Mouse (Mus musculus) gastrocnemius, postnatal 4 days (tissue): ENCODE measurements around the gene 4921517D22Rik. TPM values are rescaled to one million over a fixed set of nuclear protein-coding genes. Genes with fewer than 3 reads are reported as not detected.

ENCODE experiments used
- DNase-seq, 2 experiments: peaks; one replicate each; pipeline ENCODE4 v3.0.0; 2021 to 2022; ENCODE audit warnings: low spot score in 2 of 2, mixed read lengths in 2 of 2
- total RNA-seq, 2 experiments: library from RNA; stranded (reverse); gene quantifications; 2 replicates each; pipeline ENCODE4 v1.2.3; 2021

Gene 4921517D22Rik
- total RNA-seq, 2 experiments from 2014 or later, result not detected

GRCm38 (mm10) chr13:59691478-59691877, 2.4 kb downstream of the 4921517D22Rik start:
- DNase-seq, result no peak

- DNase-seq, result no peak
Observed at GRCm38 (mm10) chr13:59690576-59690975, 3.3 kb downstream of the 4921517D22Rik start.

- DNase-seq, result no peak
Observed at GRCm38 (mm10) chr13:59689843-59690242, 4.1 kb downstream of the 4921517D22Rik start.

GRCm38 (mm10) chr13:59689313-59689712, 4.6 kb downstream of the 4921517D22Rik start:
- DNase-seq, result no peak

- DNase-seq, result no peak
Observed at GRCm38 (mm10) chr13:59688338-59688770, 5.6 kb downstream of the 4921517D22Rik start.

- DNase-seq, result no peak
Observed at GRCm38 (mm10) chr13:59685236-59685635, 8.7 kb downstream of the 4921517D22Rik start.

- DNase-seq, result no peak
Observed at GRCm38 (mm10) chr13:59682629-59683028, 11.3 kb downstream of the 4921517D22Rik start.

GRCm38 (mm10) chr13:59679908-59680307, 14.0 kb downstream of the 4921517D22Rik start:
- no peak for DNase-seq

- DNase-seq, result no peak
Observed at GRCm38 (mm10) chr13:59679306-59679705, 14.6 kb downstream of the 4921517D22Rik start.

GRCm38 (mm10) chr13:59676316-59677229, 17.3 kb downstream of the 4921517D22Rik start:
- DNase-seq, result peak; percentile 33 to 64

- peak; percentile 49 to 71 for DNase-seq
Observed at GRCm38 (mm10) chr13:59675151-59676011, 18.5 kb downstream of the 4921517D22Rik start, which contains the start of gene Golm1. Golm1 (minus strand) TSS chr13:59675811.

- no peak for DNase-seq
Observed at GRCm38 (mm10) chr13:59674761-59675150, 19.2 kb downstream of the 4921517D22Rik start.

- no peak for DNase-seq
Observed at GRCm38 (mm10) chr13:59674215-59674614, 19.7 kb downstream of the 4921517D22Rik start.

- DNase-seq, result no peak
Observed at GRCm38 (mm10) chr13:59673597-59673996, 20.3 kb downstream of the 4921517D22Rik start.

GRCm38 (mm10) chr13:59672248-59672647, 21.7 kb downstream of the 4921517D22Rik start:
- DNase-seq, result no peak

- DNase-seq, result no peak
Observed at GRCm38 (mm10) chr13:59671521-59671920, 22.4 kb downstream of the 4921517D22Rik start.

GRCm38 (mm10) chr13:59669946-59670345, 24.0 kb downstream of the 4921517D22Rik start:
- no peak for DNase-seq

- DNase-seq, result no peak
Observed at GRCm38 (mm10) chr13:59668501-59669093, 25.3 kb downstream of the 4921517D22Rik start.

- DNase-seq, result no peak
Observed at GRCm38 (mm10) chr13:59667763-59668162, 26.1 kb downstream of the 4921517D22Rik start.

GRCm38 (mm10) chr13:59663939-59664712, 29.8 kb downstream of the 4921517D22Rik start:
- no peak for DNase-seq
